Comparison of ENCODE assay signal across 22 mouse cellular contexts in the genomic region with DNA sequence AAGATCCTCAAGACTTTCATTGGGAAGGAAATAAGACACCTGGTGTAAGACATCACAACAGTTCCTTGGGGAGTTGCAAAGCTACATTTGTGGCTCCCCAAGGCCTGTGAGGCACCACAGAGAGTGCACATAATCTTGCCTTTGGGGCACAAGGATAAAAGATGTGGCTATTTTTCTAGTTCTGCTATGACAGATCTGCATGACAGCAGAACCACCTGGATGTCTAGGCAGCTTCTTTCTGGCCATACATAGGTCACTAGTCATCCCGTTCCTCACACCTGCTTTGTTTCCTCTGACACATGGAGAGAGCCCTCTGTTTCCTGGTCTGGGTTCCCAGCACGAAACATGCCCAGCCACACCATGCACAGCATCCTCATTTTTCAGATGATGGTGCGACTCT.
"Had no signal": no experiment of that assay in that cellular context is flagged by ENCODE, and none has a peak within 500 bp of the region (broad histone marks: within the 10 kb centered on the region; RNA-seq: fewer than 3 reads in every experiment).

No protein-coding gene starts in this region.

- H3K36me3 ChIP-seq: embryonic facial prominence, embryonic 10.5 days; embryonic facial prominence, embryonic 12.5 days; embryonic facial prominence, embryonic 13.5 days; embryonic facial prominence, embryonic 15.5 days; forebrain, embryonic 10.5 days; forebrain, embryonic 12.5 days; forebrain, embryonic 15.5 days; heart, embryonic 10.5 days had no signal

- H3K9me3 ChIP-seq: embryonic facial prominence, embryonic 10.5 days; embryonic facial prominence, embryonic 12.5 days; embryonic facial prominence, embryonic 13.5 days; embryonic facial prominence, embryonic 15.5 days; forebrain, embryonic 10.5 days; forebrain, embryonic 12.5 days; forebrain, embryonic 13.5 days; forebrain, embryonic 15.5 days; heart, embryonic 10.5 days had no signal

- H3K9ac ChIP-seq: embryonic facial prominence, embryonic 12.5 days; embryonic facial prominence, embryonic 13.5 days; embryonic facial prominence, embryonic 15.5 days; forebrain, embryonic 12.5 days; forebrain, embryonic 13.5 days; forebrain, embryonic 15.5 days; forebrain, postnatal 0 days had no signal

- DNase-seq: cerebellum, adult 9-11 months; cerebellum, postnatal 25 days; cerebellum, postnatal 36 days; embryo, embryonic 11 days; forebrain, postnatal 0 days; gastrocnemius, adult 2 months; gastrocnemius, postnatal 10 days; gastrocnemius, postnatal 14 days; gastrocnemius, postnatal 25 days; gastrocnemius, postnatal 36 days; heart, adult 18-20 months; heart, adult 2 months had no signal

- H3K27ac ChIP-seq: embryonic facial prominence, embryonic 10.5 days; embryonic facial prominence, embryonic 12.5 days; embryonic facial prominence, embryonic 13.5 days; embryonic facial prominence, embryonic 15.5 days; forebrain, embryonic 10.5 days; forebrain, embryonic 12.5 days; forebrain, embryonic 13.5 days; forebrain, embryonic 15.5 days; gastrocnemius, adult 2 months; heart, adult 2 months; heart, embryonic 10.5 days had no signal

- H3K4me3 ChIP-seq: embryonic facial prominence, embryonic 10.5 days; embryonic facial prominence, embryonic 12.5 days; embryonic facial prominence, embryonic 13.5 days; embryonic facial prominence, embryonic 15.5 days; erythroblast, embryonic 14.5 days; forebrain, embryonic 10.5 days; forebrain, embryonic 12.5 days; forebrain, embryonic 13.5 days; forebrain, embryonic 15.5 days; gastrocnemius, adult 2 months; heart, adult 2 months; heart, embryonic 10.5 days had no signal

- H3K27me3 ChIP-seq: embryonic facial prominence, embryonic 12.5 days; embryonic facial prominence, embryonic 13.5 days; embryonic facial prominence, embryonic 15.5 days; forebrain, embryonic 12.5 days; forebrain, embryonic 13.5 days; forebrain, embryonic 15.5 days had no signal

- H3K4me1 ChIP-seq: embryonic facial prominence, embryonic 10.5 days; embryonic facial prominence, embryonic 12.5 days; embryonic facial prominence, embryonic 13.5 days; embryonic facial prominence, embryonic 15.5 days; forebrain, embryonic 10.5 days; forebrain, embryonic 12.5 days; forebrain, embryonic 13.5 days; forebrain, embryonic 15.5 days had no signal

- H3K4me2 ChIP-seq: embryonic facial prominence, embryonic 12.5 days; embryonic facial prominence, embryonic 13.5 days; embryonic facial prominence, embryonic 15.5 days; forebrain, embryonic 12.5 days; forebrain, embryonic 13.5 days; forebrain, embryonic 15.5 days had no signal
